Mouse (Mus musculus): ENCODE data around the gene Shisa8.

Gene Shisa8

DNA sequence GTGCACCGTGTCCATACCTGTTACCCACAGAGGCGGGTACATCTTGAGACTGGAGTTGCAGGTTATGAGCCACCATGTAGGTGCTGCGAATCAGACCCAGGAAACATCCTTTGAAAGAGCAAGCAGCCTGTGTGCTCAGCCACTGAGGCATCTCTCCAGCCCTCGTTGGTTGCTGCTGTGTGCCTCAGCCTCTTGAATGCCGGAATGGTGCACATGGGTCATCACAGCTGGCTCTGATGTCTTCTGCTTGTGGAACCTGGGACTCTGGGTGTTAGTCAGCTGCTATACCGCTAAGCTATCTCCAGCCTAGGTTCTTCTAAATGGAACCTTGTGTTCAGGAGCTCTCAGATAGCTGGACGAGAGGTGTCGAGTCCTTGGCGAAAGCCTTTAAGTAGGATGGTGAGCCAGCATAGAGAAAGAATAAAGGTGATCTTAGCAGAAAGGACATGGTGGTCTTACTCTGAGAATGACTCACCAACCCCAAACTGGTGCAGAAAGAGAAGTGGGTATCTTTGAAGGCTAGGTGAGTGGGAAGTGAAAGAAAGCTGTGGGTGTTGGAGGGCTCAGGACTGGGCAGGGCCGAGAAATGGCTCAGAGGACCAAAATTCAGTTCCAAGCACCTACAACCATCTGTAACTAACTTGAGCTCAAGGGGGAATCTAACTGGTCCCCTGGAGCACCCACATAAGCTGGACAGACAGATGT is 49.1 kb downstream of the Shisa8 start:
- POLR2A ChIA-PET, result interaction anchor here (0.5 to 20.8 kb wide), 26 partner anchors 7 to 986 kb away, joined by 3 to 208 read pairs (median 5); partner anchors contain the start of genes Srebf2 (in 3 of the 4), Ccdc134 (in 1 of the 4) and Ep300 (in 1 of the 4)
- CTCF ChIA-PET, result interaction anchor here (0.6 to 6.1 kb wide), 19 partner anchors 12 to 238 kb away, joined by 3 to 48 read pairs (median 7); partner anchors contain the start of gene Srebf2 (in 1 of the 4)

DNA sequence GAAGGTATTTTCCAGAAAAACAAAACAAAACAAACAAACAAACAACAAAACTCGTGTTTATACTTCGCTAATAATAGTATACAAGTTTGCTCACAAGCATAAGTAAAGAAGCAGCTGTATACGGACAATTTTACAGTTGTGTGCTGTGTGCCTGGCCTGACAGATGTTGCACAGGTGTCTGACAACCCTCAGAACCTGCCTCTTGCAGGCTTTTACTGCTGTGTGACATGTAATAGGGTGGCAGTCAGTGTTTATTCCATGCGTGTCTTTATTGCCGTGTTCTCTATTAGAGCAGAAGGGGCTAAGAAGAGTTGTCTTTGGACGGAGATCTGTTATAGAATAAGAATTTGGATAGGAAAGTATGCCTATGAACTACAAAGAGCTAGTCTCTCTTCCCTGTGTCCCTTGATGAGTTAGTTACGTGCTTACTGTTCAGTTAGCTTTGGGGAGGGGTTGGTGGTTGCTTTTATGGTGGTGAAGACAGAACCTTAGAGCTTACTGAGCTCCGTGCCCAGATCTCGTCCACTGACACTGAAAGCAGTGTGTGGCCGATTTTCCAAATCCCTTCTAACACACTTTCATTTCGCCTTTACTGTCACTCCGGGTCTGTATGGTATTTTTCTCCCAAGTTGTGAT is 50.5 kb downstream of the Shisa8 start:
- POLR2A ChIA-PET, result interaction anchor here (0.6 to 20.8 kb wide), 14 partner anchors 9 to 55 kb away, joined by 3 to 208 read pairs (median 4); partner anchors contain the start of genes Srebf2 (in 4 of the 4) and Shisa8 (in 1 of the 4)
- CTCF ChIA-PET, result interaction anchor here in 1 of 4 experiments (0.6 kb wide), 1 partner anchor 28 kb away, joined by 5 read pairs; no protein-coding TSS in a partner anchor

DNA sequence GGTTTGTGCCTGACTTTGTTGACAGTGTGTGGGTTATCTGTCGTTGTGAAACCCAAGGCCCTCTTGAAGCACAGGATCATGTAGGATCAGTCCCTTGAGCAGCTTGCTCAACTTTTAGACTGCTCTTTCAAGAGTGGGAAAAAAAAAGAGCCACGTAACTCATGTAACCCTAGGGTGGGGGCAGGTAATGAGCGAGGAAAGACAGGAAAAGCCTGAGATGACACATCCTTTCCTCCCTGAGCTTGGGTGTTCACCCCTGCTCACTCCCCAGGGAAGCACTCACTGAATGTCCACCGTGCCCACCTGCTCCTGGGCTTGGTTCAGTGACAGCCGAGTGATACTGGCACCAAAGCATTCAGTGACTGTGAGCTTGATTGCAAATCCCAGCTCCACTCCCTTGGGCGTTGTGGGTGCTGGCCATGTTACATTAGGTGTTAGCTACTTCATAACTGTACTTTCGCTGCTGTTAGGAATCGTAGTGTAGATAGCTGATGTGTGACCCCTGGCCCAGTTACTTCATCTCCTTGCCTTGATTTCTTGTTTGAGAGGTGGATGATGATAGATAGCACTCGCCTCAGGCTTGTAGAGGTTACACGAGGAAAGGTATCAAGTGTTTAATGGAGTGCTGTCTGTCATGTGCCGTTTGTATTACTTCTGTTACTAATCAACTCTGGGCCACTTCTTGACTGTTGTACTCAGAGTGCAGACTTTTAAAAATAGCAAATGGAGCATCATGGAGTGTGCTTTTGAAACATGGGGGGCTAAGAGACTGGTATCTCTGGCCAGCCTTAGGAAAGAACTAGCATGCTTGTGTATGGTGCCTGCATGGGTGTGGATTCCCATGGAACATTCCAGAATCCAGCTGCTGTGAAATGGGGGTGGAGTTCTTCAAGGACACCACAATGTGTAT is 51.6 kb downstream of the Shisa8 start:
- POLR2A ChIA-PET, result interaction anchor here (0.5 to 20.8 kb wide), 21 partner anchors 8 to 192 kb away, joined by 3 to 208 read pairs (median 4); partner anchors contain the start of genes Srebf2 (in 4 of the 4) and Ccdc134 (in 1 of the 4)

DNA sequence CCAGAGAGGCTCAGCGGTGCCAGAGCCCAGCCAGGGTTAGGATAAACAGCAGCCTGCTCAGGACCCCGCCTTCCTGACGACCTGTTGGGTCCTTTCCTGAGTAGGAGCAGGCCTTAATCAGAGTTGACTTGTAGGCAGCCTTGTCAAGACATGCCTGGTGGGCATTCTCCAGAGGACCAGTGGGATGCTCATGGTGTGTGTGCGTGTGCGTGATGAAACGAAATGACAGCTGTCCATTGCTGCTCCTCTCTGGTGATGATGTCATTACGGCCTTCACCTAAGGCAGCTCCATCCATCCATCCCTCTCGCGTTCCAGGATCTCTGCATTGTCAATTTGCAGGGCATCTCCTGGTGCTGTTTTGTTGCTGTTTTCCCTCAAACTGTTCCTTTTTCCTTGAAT is 53.1 kb downstream of the Shisa8 start:
- ChIA-PET POLR2A (interaction anchor here in 3 of 4 experiments (0.8 to 20.8 kb wide), 10 partner anchors 12 to 73 kb away, joined by 3 to 208 read pairs (median 6); partner anchors contain the start of gene Srebf2 (in 3 of the 3)), CTCF (interaction anchor here in 1 of 4 experiments (1.1 kb wide), 1 partner anchor 94 kb away, joined by 3 read pairs; no protein-coding TSS in a partner anchor)

More for the DNA sequence above, 51.6 kb downstream of the Shisa8 start:
- CTCF ChIA-PET, result interaction anchor here in 3 of 4 experiments (0.7 to 1.2 kb wide), 3 partner anchors 18 to 312 kb away, joined by 3 to 4 read pairs (median 3); no protein-coding TSS in a partner anchor

GRCm38 (mm10) chr15:82158243-82159035 is 54.2 kb downstream of the Shisa8 start:
- ChIA-PET POLR2A (interaction anchor here in 3 of 4 experiments (1.6 to 20.8 kb wide), 7 partner anchors 11 to 61 kb away, joined by 3 to 208 read pairs (median 11); partner anchors contain the start of gene Srebf2 (in 3 of the 3)), CTCF (no interaction called here)

GRCm38 (mm10) chr15:82156902-82157301 is 55.7 kb downstream of the Shisa8 start:
- POLR2A ChIA-PET, result interaction anchor here in 2 of 4 experiments (0.6 to 20.8 kb wide), 7 partner anchors 8 to 673 kb away, joined by 3 to 208 read pairs (median 5); partner anchors contain the start of gene Srebf2 (in 2 of the 2)

DNA sequence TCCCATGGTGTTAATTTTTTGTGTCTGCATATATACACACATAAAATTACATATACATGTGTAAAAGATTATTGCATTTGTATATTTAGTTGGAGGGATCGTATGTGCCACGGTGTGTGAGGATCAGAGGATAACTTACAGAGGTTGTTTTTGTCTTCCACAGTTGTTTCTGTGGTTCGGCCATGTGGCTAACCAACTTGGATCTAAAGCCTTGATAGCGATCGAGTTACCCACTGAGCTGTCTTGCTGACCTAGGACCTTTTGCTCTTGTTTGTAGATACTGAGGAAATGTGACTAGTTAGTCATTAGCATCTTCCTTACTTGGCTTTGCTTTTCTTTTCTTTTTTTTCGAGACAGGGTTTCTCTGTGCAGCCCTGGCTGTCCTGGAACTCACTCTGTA is 56.3 kb downstream of the Shisa8 start:
- ChIA-PET CTCF (interaction anchor here in 2 of 4 experiments (1.0 to 1.1 kb wide), 2 partner anchors 9 to 11 kb away, joined by 3 to 4 read pairs; no protein-coding TSS in a partner anchor), POLR2A (interaction anchor here in 2 of 4 experiments (0.8 to 20.8 kb wide), 7 partner anchors 9 to 52 kb away, joined by 3 to 208 read pairs (median 4); partner anchors contain the start of gene Srebf2 (in 2 of the 2))

More at GRCm38 (mm10) chr15:82156902-82157301, 55.7 kb downstream of the Shisa8 start:
- CTCF ChIA-PET, result interaction anchor here in 3 of 4 experiments (0.6 to 1.1 kb wide), 3 partner anchors 8 to 66 kb away, joined by 3 to 4 read pairs (median 3); no protein-coding TSS in a partner anchor
